Mouse (Mus musculus): ENCODE measurements at regions not wholly inside any gene's neighbourhood (a gene's known extent, or its start where the extent isn't known, plus 50 kb on each side); places are given as distances from the start of the nearest gene placed in this dataset.

DNA sequence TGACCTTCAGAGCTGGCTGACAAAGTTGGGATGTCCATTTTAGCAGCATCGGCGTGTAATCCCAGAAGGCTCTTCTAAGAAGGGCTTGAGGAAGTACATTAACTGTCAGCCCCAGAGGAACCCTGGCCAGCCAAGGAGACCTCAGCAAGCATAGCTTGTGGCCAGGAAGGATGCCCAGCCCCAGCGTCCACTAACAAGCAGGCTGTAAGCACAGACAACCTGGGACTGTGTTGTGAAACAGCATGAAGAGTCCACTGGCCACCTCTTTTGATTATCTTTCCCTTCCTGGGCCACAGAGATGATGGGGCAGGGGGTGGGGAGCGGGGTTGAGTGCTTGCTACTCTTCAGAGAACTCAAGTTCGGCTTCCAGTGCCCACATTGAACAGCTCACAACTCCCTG is 109.0 kb upstream of the Ppp1r26 start:
- TF ChIP-seq POLR2AphosphoS5 (IDR thresholded peaks at IDR 0.05; ENCODE audit: insufficient replicate concordance, low read depth, low read length) = no peak
- no peak for TF ChIP-seq CTCF (IDR thresholded peaks at IDR 0.05; ENCODE audit: low read depth, low read length)
- TF ChIP-seq GATA2 (IDR thresholded peaks at IDR 0.05; ENCODE audit: borderline replicate concordance, low read depth, low read length) = no peak
- TF ChIP-seq TAL1 (conservative IDR thresholded peaks at IDR 0.05; ENCODE audit: low read depth, low read length) = no peak
- TF ChIP-seq GATA1 (IDR thresholded peaks at IDR 0.05; ENCODE audit: borderline replicate concordance, low read length) = no peak
- Histone ChIP-seq H3K4me3 (ENCODE audit: low read depth, low read length) (no peak overlapping the region), H3K36me3 (replicated peaks) (no peaks in the 10 kb centered on the region), H3K9me3 (replicated peaks) (no peaks in the 10 kb centered on the region), H3K4me1 (ENCODE audit: insufficient read depth, low read depth, low read length) (no peaks in the 10 kb centered on the region), H3K27me3 (ENCODE audit: insufficient read depth, low read length) (peaks cover 5% of the 10 kb centered on the region; the same call in 1 of the 2 replicates)
- DNase-seq (ENCODE audit: low spot score) = no peak
- ATAC-seq (ENCODE audit: extremely low read depth, insufficient number of reproducible peaks, low FRiP score, poor library complexity, severe bottlenecking) = no peak

DNA sequence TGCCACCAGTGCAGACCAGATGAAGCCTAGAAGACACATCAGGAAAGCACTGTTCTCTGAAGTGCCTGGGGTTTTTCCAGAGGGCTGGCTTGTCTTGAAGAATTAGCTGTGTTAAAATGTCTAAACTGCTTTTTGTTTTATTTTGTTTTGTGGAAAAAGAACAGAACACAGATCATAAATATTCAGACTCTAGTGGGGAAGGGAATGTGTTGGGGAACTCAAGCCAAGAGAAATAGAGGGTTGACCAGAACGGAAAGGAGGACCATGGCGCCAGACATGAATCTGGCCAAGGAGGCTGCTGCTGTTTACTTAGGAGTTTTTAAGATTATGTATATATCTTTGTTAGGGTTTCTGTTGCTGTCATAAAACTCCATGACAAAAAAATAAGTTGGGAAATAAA is 105.3 kb upstream of the Ppp1r26 start:
- H3K9me3 ChIP-seq (replicated peaks) = no peaks in the 10 kb centered on the region
- ATAC-seq (ENCODE audit: extremely low read depth, insufficient number of reproducible peaks, low FRiP score, poor library complexity, severe bottlenecking) (no peak), DNase-seq (ENCODE audit: low spot score) (no peak)
- no peak overlapping the region for H3K4me3 ChIP-seq (ENCODE audit: low read depth, low read length)
- peaks cover 12% of the 10 kb centered on the region for H3K27me3 ChIP-seq (ENCODE audit: insufficient read depth, low read length)
- no peaks in the 10 kb centered on the region for H3K36me3 ChIP-seq (replicated peaks)
- TF ChIP-seq GATA1 (IDR thresholded peaks at IDR 0.05; ENCODE audit: borderline replicate concordance, low read length) = no peak
- TF ChIP-seq GATA2 (IDR thresholded peaks at IDR 0.05; ENCODE audit: borderline replicate concordance, low read depth, low read length) = no peak
- TF ChIP-seq CTCF (IDR thresholded peaks at IDR 0.05; ENCODE audit: low read depth, low read length) = no peak
- TF ChIP-seq TAL1 (conservative IDR thresholded peaks at IDR 0.05; ENCODE audit: low read depth, low read length) = no peak
- no peak for TF ChIP-seq POLR2AphosphoS5 (IDR thresholded peaks at IDR 0.05; ENCODE audit: insufficient replicate concordance, low read depth, low read length)
- no peaks in the 10 kb centered on the region for H3K4me1 ChIP-seq (ENCODE audit: insufficient read depth, low read depth, low read length)

DNA sequence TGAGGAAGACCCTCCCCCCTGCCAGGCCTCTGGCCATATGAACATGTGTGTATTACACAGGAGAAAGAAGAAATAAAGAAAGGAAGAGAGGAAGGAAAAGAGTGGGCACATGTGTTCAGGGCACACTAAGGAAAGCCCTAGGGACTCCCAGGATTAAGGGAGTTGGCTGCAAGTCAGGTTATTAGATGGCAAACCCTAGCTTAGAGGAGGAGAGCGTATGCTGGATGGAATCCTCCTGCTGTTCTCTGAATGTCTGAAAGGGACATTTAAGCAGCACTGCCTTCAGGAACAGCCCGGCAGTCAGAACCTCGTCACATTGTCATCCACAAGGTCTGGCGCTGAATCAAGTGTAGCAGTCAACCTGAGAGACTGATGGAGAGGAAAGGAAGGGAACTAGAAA is 98.1 kb upstream of the Ppp1r26 start:
- TF ChIP-seq GATA2 (IDR thresholded peaks at IDR 0.05; ENCODE audit: borderline replicate concordance, low read depth, low read length) (no peak), CTCF (IDR thresholded peaks at IDR 0.05; ENCODE audit: low read depth, low read length) (no peak), TAL1 (conservative IDR thresholded peaks at IDR 0.05; ENCODE audit: low read depth, low read length) (no peak), POLR2AphosphoS5 (IDR thresholded peaks at IDR 0.05; ENCODE audit: insufficient replicate concordance, low read depth, low read length) (no peak), GATA1 (IDR thresholded peaks at IDR 0.05; ENCODE audit: borderline replicate concordance, low read length) (no peak)
- H3K27me3 ChIP-seq (ENCODE audit: insufficient read depth, low read length) = peaks cover 18% of the 10 kb centered on the region
- no peaks in the 10 kb centered on the region for H3K4me1 ChIP-seq (ENCODE audit: insufficient read depth, low read depth, low read length)
- DNase-seq (ENCODE audit: low spot score) (no peak), ATAC-seq (ENCODE audit: extremely low read depth, insufficient number of reproducible peaks, low FRiP score, poor library complexity, severe bottlenecking) (no peak)
- H3K36me3 ChIP-seq (replicated peaks) = no peaks in the 10 kb centered on the region
- H3K4me3 ChIP-seq (ENCODE audit: low read depth, low read length) = no peak overlapping the region
- H3K9me3 ChIP-seq (replicated peaks) = no peaks in the 10 kb centered on the region

DNA sequence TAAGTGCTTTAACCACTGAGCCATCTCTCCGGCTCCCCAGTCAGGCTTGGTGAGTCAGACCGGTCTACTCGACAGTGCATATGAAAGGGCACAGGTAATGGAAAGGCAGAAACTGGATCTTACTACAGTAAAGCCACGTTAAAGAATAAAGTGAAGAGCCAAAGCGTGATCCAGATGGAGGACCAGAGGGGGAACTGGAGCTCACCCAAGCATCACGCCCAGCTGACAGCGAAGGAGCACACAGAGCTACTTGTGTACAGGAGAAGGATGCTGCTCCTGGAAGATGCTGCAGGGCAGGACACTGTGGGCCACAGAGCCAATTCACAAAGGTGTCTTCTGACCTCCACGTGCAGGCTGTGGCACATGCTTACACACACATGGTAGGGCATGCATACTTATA is 96.7 kb upstream of the Ppp1r26 start:
- Histone ChIP-seq H3K9me3 (replicated peaks) (no peaks in the 10 kb centered on the region), H3K27me3 (ENCODE audit: insufficient read depth, low read length) (peaks cover 12% of the 10 kb centered on the region; the same call in 1 of the 2 replicates), H3K4me1 (ENCODE audit: insufficient read depth, low read depth, low read length) (no peaks in the 10 kb centered on the region), H3K4me3 (ENCODE audit: low read depth, low read length) (no peak overlapping the region), H3K36me3 (replicated peaks) (no peaks in the 10 kb centered on the region)
- DNase-seq (ENCODE audit: low spot score) (no peak), ATAC-seq (ENCODE audit: extremely low read depth, insufficient number of reproducible peaks, low FRiP score, poor library complexity, severe bottlenecking) (no peak)
- no peak for TF ChIP-seq TAL1 (conservative IDR thresholded peaks at IDR 0.05; ENCODE audit: low read depth, low read length)
- no peak for TF ChIP-seq GATA2 (IDR thresholded peaks at IDR 0.05; ENCODE audit: borderline replicate concordance, low read depth, low read length)
- TF ChIP-seq POLR2AphosphoS5 (IDR thresholded peaks at IDR 0.05; ENCODE audit: insufficient replicate concordance, low read depth, low read length) = no peak
- no peak for TF ChIP-seq CTCF (IDR thresholded peaks at IDR 0.05; ENCODE audit: low read depth, low read length)
- TF ChIP-seq GATA1 (IDR thresholded peaks at IDR 0.05; ENCODE audit: borderline replicate concordance, low read length) = no peak

DNA sequence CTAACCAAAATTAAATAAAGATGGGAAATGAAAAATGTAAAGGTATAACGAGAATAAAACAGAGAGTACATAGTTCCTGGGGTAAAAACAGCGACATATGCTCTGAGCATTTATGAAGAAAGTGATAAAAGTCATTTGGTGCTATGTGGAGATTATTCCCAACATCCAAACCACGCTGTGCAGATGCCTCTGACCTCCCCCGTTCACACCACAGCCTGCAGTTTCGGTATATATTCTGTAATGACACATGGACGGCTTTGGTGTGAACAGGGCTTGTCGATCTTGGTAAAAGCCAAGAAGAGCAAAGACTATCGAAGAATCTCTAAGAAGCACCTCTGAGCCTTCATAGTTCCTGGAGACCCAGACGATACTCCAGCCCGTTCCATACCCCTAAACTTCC is 95.2 kb upstream of the Ppp1r26 start:
- ATAC-seq (ENCODE audit: extremely low read depth, insufficient number of reproducible peaks, low FRiP score, poor library complexity, severe bottlenecking) (no peak), DNase-seq (ENCODE audit: low spot score) (no peak)
- H3K27me3 ChIP-seq (ENCODE audit: insufficient read depth, low read length) = peaks cover 9% of the 10 kb centered on the region; the same call in 1 of the 2 replicates
- H3K36me3 ChIP-seq (replicated peaks) = no peaks in the 10 kb centered on the region
- TF ChIP-seq TAL1 (conservative IDR thresholded peaks at IDR 0.05; ENCODE audit: low read depth, low read length) = no peak
- TF ChIP-seq CTCF (IDR thresholded peaks at IDR 0.05; ENCODE audit: low read depth, low read length) = no peak
- TF ChIP-seq GATA1 (IDR thresholded peaks at IDR 0.05; ENCODE audit: borderline replicate concordance, low read length) = no peak
- no peak for TF ChIP-seq GATA2 (IDR thresholded peaks at IDR 0.05; ENCODE audit: borderline replicate concordance, low read depth, low read length)
- TF ChIP-seq POLR2AphosphoS5 (IDR thresholded peaks at IDR 0.05; ENCODE audit: insufficient replicate concordance, low read depth, low read length) = no peak
- H3K9me3 ChIP-seq (replicated peaks) = no peaks in the 10 kb centered on the region
- H3K4me3 ChIP-seq (ENCODE audit: low read depth, low read length) = no peak overlapping the region
- H3K4me1 ChIP-seq (ENCODE audit: insufficient read depth, low read depth, low read length) = no peaks in the 10 kb centered on the region

DNA sequence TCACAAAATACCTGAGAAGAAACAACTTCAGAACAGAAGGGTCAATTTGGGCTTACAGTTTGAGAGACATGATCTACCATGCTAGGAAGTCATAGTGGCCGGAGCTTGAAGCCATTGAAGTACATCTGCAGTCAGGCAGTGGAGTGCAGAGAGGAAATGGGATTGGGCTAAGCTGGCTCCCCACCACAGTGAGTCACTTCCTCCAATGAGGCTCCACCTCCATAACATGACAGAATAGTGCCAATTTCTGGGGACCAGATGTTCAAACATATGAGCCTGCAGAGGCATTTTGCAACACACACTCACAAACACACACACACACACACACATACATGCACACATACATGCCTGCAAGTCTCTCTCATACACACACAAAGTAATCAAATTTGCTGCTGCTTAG is 93.7 kb upstream of the Ppp1r26 start:
- H3K36me3 ChIP-seq (replicated peaks) = no peaks in the 10 kb centered on the region
- ATAC-seq (ENCODE audit: extremely low read depth, insufficient number of reproducible peaks, low FRiP score, poor library complexity, severe bottlenecking) (no peak), DNase-seq (ENCODE audit: low spot score) (no peak)
- no peak overlapping the region for H3K4me3 ChIP-seq (ENCODE audit: low read depth, low read length)
- H3K9me3 ChIP-seq (replicated peaks) = no peaks in the 10 kb centered on the region
- H3K4me1 ChIP-seq (ENCODE audit: insufficient read depth, low read depth, low read length) = no peaks in the 10 kb centered on the region
- no peak for TF ChIP-seq TAL1 (conservative IDR thresholded peaks at IDR 0.05; ENCODE audit: low read depth, low read length)
- TF ChIP-seq GATA2 (IDR thresholded peaks at IDR 0.05; ENCODE audit: borderline replicate concordance, low read depth, low read length) = no peak
- TF ChIP-seq POLR2AphosphoS5 (IDR thresholded peaks at IDR 0.05; ENCODE audit: insufficient replicate concordance, low read depth, low read length) = no peak
- TF ChIP-seq CTCF (IDR thresholded peaks at IDR 0.05; ENCODE audit: low read depth, low read length) = no peak
- TF ChIP-seq GATA1 (IDR thresholded peaks at IDR 0.05; ENCODE audit: borderline replicate concordance, low read length) = no peak
- peaks cover 5% of the 10 kb centered on the region; the same call in 1 of the 2 replicates for H3K27me3 ChIP-seq (ENCODE audit: insufficient read depth, low read length)
